9 mouse cellular contexts compared by ENCODE assay signal in genomic region chrX:36816368-36816899, GRCm38 (mm10). TPM values are rescaled to one million over a fixed set of nuclear protein-coding genes. Genes with fewer than 3 reads are reported as not detected.
A peak's percentile ranks its signal among the peaks of the same experiment; 100 is the strongest.
DNase-seq lines count a peak whose midpoint lies in the region; ATAC-seq and TF ChIP-seq lines count a peak whose summit lies in the region.
"Had no signal": no experiment of that assay in that cellular context is flagged by ENCODE, and none has a peak within 500 bp of the region (broad histone marks: within the 10 kb centered on the region; RNA-seq: fewer than 3 reads in every experiment).

No protein-coding gene starts in this region.

- H3K27ac ChIP-seq in lung, embryonic 16.5 days (ENCODE audit: low read length), result no peak overlapping the region
- peak overlapping the region; percentile 87 for H3K27ac ChIP-seq in forebrain, embryonic 15.5 days (replicated peaks)
- H3K27ac ChIP-seq in liver, embryonic 13.5 days, result 0 out of 2 replicates have a peak overlapping the region, but pooled peaks have one; percentile 13
- peak overlapping the region; percentile 82 for H3K27ac ChIP-seq in stomach, postnatal 0 days (replicated peaks)

- WGBS in lung, embryonic 16.5 days, result 31% methylated on average over 8 of the region's 8 CpGs
- 24% methylated on average over 8 of the region's 8 CpGs for WGBS in forebrain, embryonic 15.5 days
- WGBS in liver, embryonic 13.5 days (ENCODE audit: insufficient replicate concordance), result 43% methylated on average over 8 of the region's 8 CpGs
- WGBS in stomach, postnatal 0 days, result 29% methylated on average over 8 of the region's 8 CpGs

- H3K27me3 ChIP-seq in lung, embryonic 16.5 days (ENCODE audit: control insufficient read depth, insufficient read depth, low read depth, low read length), result no peaks in the 10 kb centered on the region
- H3K27me3 ChIP-seq in forebrain, embryonic 15.5 days, result no peaks in the 10 kb centered on the region
- H3K27me3 ChIP-seq in liver, embryonic 13.5 days, result no peaks in the 10 kb centered on the region
- H3K27me3 ChIP-seq in stomach, postnatal 0 days (ENCODE audit: control insufficient read depth, insufficient read depth, low read length), result no peaks in the 10 kb centered on the region

- DNase-seq in lung, postnatal 4 days, result no peak
- DNase-seq in liver, embryonic 13.5 days, result no peak
- DNase-seq in stomach, postnatal 0 days (ENCODE audit: low spot score), result no peak
- no peak for DNase-seq in thymus, postnatal 25 days
- no peak for DNase-seq in right cerebral cortex, postnatal 36 days (ENCODE audit: low spot score in 2 of 2)
- DNase-seq: cerebellum, adult 8-10 months; gastrocnemius, postnatal 36 days had no signal

- H3K4me2 ChIP-seq in lung, embryonic 16.5 days (ENCODE audit: low read depth, low read length), result peak overlapping the region; percentile 39; the same call in 1 of the 2 replicates
- peak overlapping the region; percentile 36 for H3K4me2 ChIP-seq in forebrain, embryonic 15.5 days (replicated peaks)
- H3K4me2 ChIP-seq in liver, embryonic 13.5 days, result peak overlapping the region; percentile 59; the same call in 1 of the 2 replicates
- peak overlapping the region; percentile 35 for H3K4me2 ChIP-seq in stomach, postnatal 0 days (replicated peaks; ENCODE audit: low read depth)

- ATAC-seq in lung, embryonic 16.5 days (ENCODE audit: low read depth), result no peak
- peak; percentile 47 for ATAC-seq in forebrain, embryonic 15.5 days (replicated peaks)
- ATAC-seq in liver, embryonic 13.5 days (ENCODE audit: low read depth), result no peak
- peak; percentile 33; the same call in 1 of the 2 replicates for ATAC-seq in stomach, postnatal 0 days (ENCODE audit: low FRiP score, low TSS enrichment)

- TF ChIP-seq EP300 in stomach, postnatal 0 days (optimal IDR thresholded peaks at IDR 0.05), result no peak

- H3K9ac ChIP-seq in lung, embryonic 16.5 days (ENCODE audit: low read length), result 0 out of 2 replicates have a peak overlapping the region, but pooled peaks have one; percentile 7
- H3K9ac ChIP-seq in forebrain, embryonic 15.5 days (replicated peaks), result no peak overlapping the region
- H3K9ac ChIP-seq in liver, embryonic 13.5 days, result no peak overlapping the region
- H3K9ac ChIP-seq in stomach, postnatal 0 days (ENCODE audit: low read length), result no peak overlapping the region

- H3K36me3 ChIP-seq in lung, embryonic 16.5 days (ENCODE audit: control insufficient read depth, insufficient read depth, low read length), result no peaks in the 10 kb centered on the region
- no peaks in the 10 kb centered on the region for H3K36me3 ChIP-seq in forebrain, embryonic 15.5 days
- H3K36me3 ChIP-seq in liver, embryonic 13.5 days, result no peaks in the 10 kb centered on the region
- no peaks in the 10 kb centered on the region for H3K36me3 ChIP-seq in stomach, postnatal 0 days (ENCODE audit: control insufficient read depth, insufficient read depth, low read length)

- TF ChIP-seq CTCF in stomach, postnatal 0 days (IDR thresholded peaks at IDR 0.05; ENCODE audit: low read depth), result no peak

- H3K9me3 ChIP-seq in lung, embryonic 16.5 days (ENCODE audit: control insufficient read depth, low read length), result no peaks in the 10 kb centered on the region
- no peaks in the 10 kb centered on the region for H3K9me3 ChIP-seq in forebrain, embryonic 15.5 days
- H3K9me3 ChIP-seq in liver, embryonic 13.5 days (replicated peaks), result no peaks in the 10 kb centered on the region
- no peaks in the 10 kb centered on the region for H3K9me3 ChIP-seq in stomach, postnatal 0 days (ENCODE audit: control insufficient read depth, low read length)

- H3K4me1 ChIP-seq in lung, embryonic 16.5 days (replicated peaks; ENCODE audit: control insufficient read depth, insufficient read depth, low read length), result 0 out of 2 replicates have a peak, but pooled peaks cover 3% of the 10 kb centered on the region
- peaks cover 10% of the 10 kb centered on the region; the same call in 1 of the 2 replicates for H3K4me1 ChIP-seq in forebrain, embryonic 15.5 days
- H3K4me1 ChIP-seq in liver, embryonic 13.5 days (replicated peaks), result peaks cover 15% of the 10 kb centered on the region
- H3K4me1 ChIP-seq in stomach, postnatal 0 days (replicated peaks; ENCODE audit: control insufficient read depth, insufficient read depth), result no peaks in the 10 kb centered on the region

- no peak overlapping the region; the same call in 1 of the 2 replicates for H3K4me3 ChIP-seq in lung, embryonic 16.5 days (ENCODE audit: low read length)
- peak overlapping the region; percentile 22; the same call in 1 of the 2 replicates for H3K4me3 ChIP-seq in forebrain, embryonic 15.5 days
- H3K4me3 ChIP-seq in liver, embryonic 13.5 days (replicated peaks), result no peak overlapping the region
- no peak overlapping the region for H3K4me3 ChIP-seq in stomach, postnatal 0 days (ENCODE audit: low read depth, low read length)

RNA-seq across cellular contexts. Expression of gene Slc25a5, which starts 21.0 kb away (rescaled TPM):
- polyA plus RNA-seq in lung, embryonic 16.5 days (2015; fragmentation: Nextera tagmentation; extraction: Ambion mirVana), result 576 and 581 TPM in 2 replicates
- polyA plus RNA-seq in forebrain, embryonic 15.5 days (2015; fragmentation: Nextera tagmentation; extraction: Ambion mirVana), result 483 and 523 TPM in 2 replicates
- 657 and 659 TPM in 2 replicates for polyA plus RNA-seq in liver, embryonic 13.5 days (2015; fragmentation: Nextera tagmentation; extraction: Ambion mirVana)
- polyA plus RNA-seq in stomach, postnatal 0 days (2015; fragmentation: Nextera tagmentation; extraction: Ambion mirVana), result 1,050 and 1,122 TPM in 2 replicates

RNA-seq across cellular contexts. Expression of gene Ube2a, which starts 57.3 kb away (rescaled TPM):
- 131 and 141 TPM in 2 replicates for polyA plus RNA-seq in lung, embryonic 16.5 days (2015; fragmentation: Nextera tagmentation; extraction: Ambion mirVana)
- 108 and 120 TPM in 2 replicates for polyA plus RNA-seq in forebrain, embryonic 15.5 days (2015; fragmentation: Nextera tagmentation; extraction: Ambion mirVana)
- polyA plus RNA-seq in liver, embryonic 13.5 days (2015; fragmentation: Nextera tagmentation; extraction: Ambion mirVana), result 92.7 and 95.2 TPM in 2 replicates
- 128 and 139 TPM in 2 replicates for polyA plus RNA-seq in stomach, postnatal 0 days (2015; fragmentation: Nextera tagmentation; extraction: Ambion mirVana)

RNA-seq across cellular contexts. Expression of gene C330007P06Rik, which starts 57.5 kb away (rescaled TPM):
- 33.6 and 38.7 TPM in 2 replicates for polyA plus RNA-seq in lung, embryonic 16.5 days (2015; fragmentation: Nextera tagmentation; extraction: Ambion mirVana)
- polyA plus RNA-seq in forebrain, embryonic 15.5 days (2015; fragmentation: Nextera tagmentation; extraction: Ambion mirVana), result 24.4 and 24.7 TPM in 2 replicates
- polyA plus RNA-seq in liver, embryonic 13.5 days (2015; fragmentation: Nextera tagmentation; extraction: Ambion mirVana), result 15.3 and 21.3 TPM in 2 replicates
- polyA plus RNA-seq in stomach, postnatal 0 days (2015; fragmentation: Nextera tagmentation; extraction: Ambion mirVana), result 14.6 and 15.1 TPM in 2 replicates

Comparison
In these comparisons a context has a peak if more than half of its experiments do, and no peak if none do; other contexts are left out.
1. ATAC-seq: peak in forebrain, embryonic 15.5 days (single experiment) and stomach, postnatal 0 days (single experiment); none in lung, embryonic 16.5 days (single experiment) and liver, embryonic 13.5 days (single experiment).
2. Peak in every context shown above with its lines, with median percentiles within 50 percentile points of each other: H3K4me2 ChIP-seq.